Mouse (Mus musculus) left cerebral cortex, postnatal 14 days (tissue): ENCODE results near the gene Ajm1. TPM values are rescaled to one million over a fixed set of nuclear protein-coding genes. Genes with fewer than 3 reads are reported as not detected.
A peak's percentile ranks its signal among the peaks of the same experiment; 100 is the strongest.
"Not testable (repeated sequence)": the region's sequence is repeated elsewhere in the genome, so short reads cannot be mapped to it uniquely, and the experiment has no call there.

Source experiments
- DNase-seq, 2 experiments: peaks; one replicate each; pipeline ENCODE4 v3.0.0; 2021 to 2022; ENCODE audit warnings: low spot score in 2 of 2, mixed read lengths in 1 of 2
- intact Hi-C: fragments of 180-260 bp; cut with DNase I; formaldehyde crosslinking; loops from one replicate; pipeline ENCODE4 v1.15.1; 2025
- total RNA-seq, 2 experiments: library from RNA; stranded (reverse); gene quantifications; 2 replicates each; pipeline ENCODE4 v1.2.3; 2021

Ajm1 gene
- total RNA-seq, 2 experiments from 2014 or later, result 123 to 129 TPM

DNA sequence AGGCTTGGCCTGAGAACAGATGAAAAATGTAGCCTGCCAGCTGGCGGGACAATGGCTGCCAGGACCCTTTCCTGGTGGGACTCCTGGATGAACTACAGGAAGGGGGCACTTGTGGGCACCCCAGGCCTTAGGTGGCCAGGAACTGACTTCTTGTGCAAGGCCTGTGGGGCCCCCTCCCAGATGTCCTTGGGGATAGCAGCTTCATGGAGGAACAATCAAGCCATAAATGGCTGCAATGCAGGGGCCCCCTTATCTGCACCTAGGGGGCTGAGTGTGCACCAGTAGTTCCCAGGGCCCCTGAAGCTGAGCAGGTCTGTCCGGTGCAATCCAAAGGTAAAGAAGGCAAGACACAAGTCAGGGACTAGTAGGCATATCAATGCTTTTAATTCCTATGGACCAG lies 8.5 kb downstream of the Ajm1 start:
- DNase-seq, result no peak
- intact Hi-C loops, result no loop called here

DNA sequence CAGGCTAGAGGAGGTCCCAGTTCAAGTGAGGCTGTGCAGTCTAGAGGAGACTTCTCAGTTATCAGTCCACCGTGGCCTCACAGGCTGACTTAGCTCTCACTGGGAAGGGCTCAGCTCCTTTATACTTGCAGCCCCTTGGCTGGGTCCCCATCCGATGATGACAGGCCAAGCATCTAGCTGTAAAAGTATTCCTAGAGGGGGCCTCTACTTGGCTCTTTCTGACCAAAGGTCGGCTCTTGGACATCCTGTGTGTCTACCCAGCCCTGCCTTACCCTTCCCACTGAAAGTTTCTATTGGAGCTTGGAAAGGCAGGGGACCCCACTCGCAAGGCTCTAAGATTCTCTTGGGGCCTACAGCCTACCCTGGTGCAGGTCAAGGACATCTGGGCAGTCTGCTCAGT lies 10.3 kb downstream of the Ajm1 start:
- intact Hi-C loops, result no loop called here

DNA sequence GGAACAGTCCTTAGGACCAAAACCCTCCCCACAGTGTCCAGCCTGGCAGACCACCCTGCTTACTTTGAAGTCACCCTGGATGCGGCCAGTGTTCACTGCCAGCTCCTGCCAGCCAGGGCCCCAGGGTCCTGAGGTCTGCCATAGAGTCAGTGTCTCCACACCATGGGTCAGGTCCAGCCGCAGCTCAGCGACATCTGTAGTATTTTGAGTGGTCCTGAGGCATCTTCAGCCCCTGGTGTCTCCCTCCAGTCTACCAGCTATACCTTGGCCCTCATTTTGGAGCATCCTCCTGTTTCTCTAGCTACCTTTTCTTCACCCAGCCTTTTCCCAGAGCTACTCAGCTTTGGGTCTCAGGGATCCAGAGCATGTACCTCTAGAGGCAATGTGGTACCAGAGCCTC lies 12.2 kb downstream of the Ajm1 start:
- intact Hi-C loops, result no loop called here
- no peak for DNase-seq

More for the DNA sequence above, 10.3 kb downstream of the Ajm1 start:
- DNase-seq, result no peak

GRCm38 (mm10) chr2:25568473-25569019 lies 13.0 kb downstream of the Ajm1 start:
- no peak for DNase-seq
- intact Hi-C loops, result no loop called here

- no peak for DNase-seq
- intact Hi-C loops, result no loop called here
Measured at GRCm38 (mm10) chr2:25566558-25566957, 15.0 kb downstream of the Ajm1 start.

DNA sequence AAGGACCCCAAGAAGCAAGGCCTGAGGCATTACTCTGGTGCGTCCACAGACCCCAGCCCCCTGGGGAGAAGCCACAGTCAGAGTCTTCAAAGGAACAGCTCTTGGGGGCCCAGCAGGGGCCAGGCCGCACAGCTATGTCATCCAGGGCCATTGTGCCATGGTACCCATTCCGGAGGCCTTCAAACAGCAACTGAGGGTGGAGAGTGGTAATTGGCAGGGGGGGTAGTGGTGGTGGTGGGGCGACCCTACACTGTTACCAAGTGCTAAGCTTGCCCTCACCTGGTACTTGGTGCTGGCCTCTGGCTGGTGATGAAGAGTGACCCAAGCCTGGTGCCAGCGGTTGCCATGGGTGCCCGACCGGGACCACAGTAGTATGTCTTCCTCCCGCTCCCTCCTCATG lies 15.8 kb downstream of the Ajm1 start:
- intact Hi-C loops, result no loop called here
- no peak for DNase-seq

DNA sequence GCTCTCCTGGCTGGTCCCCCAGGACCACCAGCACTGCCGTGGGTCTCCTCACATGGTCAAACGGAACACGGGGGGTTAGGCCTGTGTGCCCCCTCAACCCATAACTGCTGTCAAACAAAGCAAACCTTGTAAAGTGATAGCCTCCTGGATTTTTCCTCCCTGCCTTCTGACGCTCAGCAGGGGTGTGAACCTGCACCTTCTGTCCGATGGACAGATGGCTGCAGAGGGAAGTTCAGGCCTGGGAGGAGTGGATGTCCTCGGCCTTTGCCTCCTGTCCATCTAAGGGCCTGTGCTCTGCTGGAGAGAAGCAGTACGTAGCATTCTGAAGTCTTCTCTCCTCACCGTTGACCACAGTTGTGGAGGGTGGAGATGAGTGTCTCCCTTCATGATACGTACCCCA lies 19.6 kb downstream of the Ajm1 start:
- intact Hi-C loops, result no loop called here
- no peak for DNase-seq

- no peak for DNase-seq
Measured at GRCm38 (mm10) chr2:25560551-25560950, 21.0 kb downstream of the Ajm1 start.

DNA sequence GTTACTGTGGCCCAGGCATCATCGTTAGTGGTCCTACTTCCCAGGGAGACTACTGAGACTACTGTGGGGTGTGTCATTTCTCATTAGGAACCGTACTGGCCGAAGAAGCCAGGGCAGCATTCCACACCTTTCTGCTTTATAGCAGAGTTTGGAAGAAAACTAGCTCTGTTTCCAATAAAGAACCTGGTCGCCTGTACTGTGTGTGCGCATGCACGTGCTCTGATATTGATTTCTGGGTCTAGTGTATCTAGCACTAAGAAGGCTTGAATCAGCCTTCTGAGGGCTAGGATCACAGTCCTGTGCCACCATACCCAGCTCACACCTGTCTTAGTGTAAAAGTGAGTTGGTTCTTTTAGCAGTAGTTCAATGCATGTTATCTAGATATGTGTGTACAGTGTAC lies 22.8 kb downstream of the Ajm1 start:
- intact Hi-C loops, result no loop called here
- DNase-seq, result no peak

More at GRCm38 (mm10) chr2:25560551-25560950, 21.0 kb downstream of the Ajm1 start:
- intact Hi-C loops, result no loop called here

GRCm38 (mm10) chr2:25557964-25558360 lies 23.6 kb downstream of the Ajm1 start:
- intact Hi-C loops, result no loop called here
- no peak for DNase-seq

GRCm38 (mm10) chr2:25557221-25557963 lies 24.2 kb downstream of the Ajm1 start, which contains the start of gene Edf1:
Gene Edf1, plus strand, starts transcription at chr2:25557847.
- peak; percentile 94 to 97 for DNase-seq
- intact Hi-C loops, result no loop called here

GRCm38 (mm10) chr2:25556296-25556695 lies 25.3 kb downstream of the Ajm1 start:
- intact Hi-C loops, result no loop called here
- no peak for DNase-seq

DNA sequence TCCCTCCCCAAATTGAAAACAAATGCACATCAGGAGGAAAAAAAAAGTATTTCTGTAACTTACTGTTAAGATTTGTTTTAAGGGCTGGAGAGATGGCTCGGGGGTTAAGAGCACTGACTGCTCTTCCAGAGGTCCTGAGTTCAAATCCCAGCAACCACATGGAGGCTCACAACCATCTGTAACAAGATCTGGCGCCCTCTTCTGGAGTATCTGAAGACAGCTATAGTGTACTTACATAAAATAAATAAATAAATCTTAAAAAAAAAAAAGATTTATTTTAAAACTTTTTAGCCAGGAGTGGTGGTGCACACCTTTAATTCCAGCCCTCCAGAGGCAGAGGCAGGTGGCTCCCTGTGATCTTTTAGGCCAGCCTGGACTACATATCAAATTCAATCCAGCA lies 26.1 kb downstream of the Ajm1 start:
- intact Hi-C loops, DNase-seq: not testable (repeated sequence)

GRCm38 (mm10) chr2:25553171-25553786 lies 28.3 kb downstream of the Ajm1 start:
- DNase-seq, intact Hi-C loops: not testable (repeated sequence)

GRCm38 (mm10) chr2:25551186-25551585 lies 30.4 kb downstream of the Ajm1 start:
- intact Hi-C loops, result no loop called here

DNA sequence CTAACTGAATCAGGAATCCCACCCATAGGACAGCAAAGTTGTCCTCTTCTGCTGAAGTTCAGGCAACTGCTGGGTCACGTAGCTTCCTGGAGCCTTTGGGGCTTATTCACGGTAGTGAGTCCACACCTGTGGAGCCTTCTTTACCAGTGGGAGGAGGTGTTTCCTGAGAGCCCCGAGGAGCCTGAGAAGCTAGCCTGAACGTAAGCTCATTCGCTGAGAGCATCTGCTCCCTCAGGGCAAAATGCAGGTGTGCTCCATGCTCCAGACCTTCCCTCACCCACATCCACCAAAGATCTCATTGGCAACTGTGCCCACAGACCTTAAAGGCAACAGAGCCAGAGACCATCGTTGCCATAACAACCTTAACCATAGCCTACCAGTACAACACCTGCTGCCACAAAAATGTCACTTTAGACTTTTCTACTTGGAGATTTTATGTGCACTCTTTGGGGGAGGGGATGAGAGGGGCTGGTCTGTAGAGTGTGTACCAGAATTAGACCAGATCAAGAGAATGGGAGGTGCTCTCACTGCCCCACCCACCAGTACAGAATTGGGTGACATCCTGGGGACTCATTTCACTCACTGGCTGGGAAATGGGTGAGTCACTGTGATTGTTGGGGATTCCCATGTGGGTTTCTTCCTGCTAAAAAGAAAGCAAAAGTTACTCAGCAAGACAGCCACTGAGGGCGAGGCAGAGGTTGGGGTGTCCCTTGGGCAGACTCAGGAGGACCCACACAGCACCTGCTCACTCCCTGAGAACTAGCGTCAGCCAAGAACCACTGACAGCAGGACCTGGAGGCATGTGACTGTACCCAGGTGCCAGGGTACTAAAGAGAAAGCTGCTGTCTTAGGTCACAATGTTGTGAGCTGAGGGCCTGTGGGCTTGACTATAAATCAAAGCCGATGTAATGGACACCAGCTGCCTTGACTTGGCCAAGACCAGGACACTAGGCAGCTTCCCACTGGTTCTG lies 32.3 kb downstream of the Ajm1 start:
- intact Hi-C loops, result no loop called here
- DNase-seq, result no peak

More at GRCm38 (mm10) chr2:25551186-25551585, 30.4 kb downstream of the Ajm1 start:
- DNase-seq, result peak in 1 of 2 experiments; percentile 39

GRCm38 (mm10) chr2:25546811-25547491 lies 34.6 kb downstream of the Ajm1 start, which contains the start of gene Traf2:
Gene Traf2, minus strand, starts transcription at chr2:25546940.
- intact Hi-C loops, result no loop called here
- peak; percentile 99 for DNase-seq

- no peak for DNase-seq
- intact Hi-C loops, result no loop called here
Measured at GRCm38 (mm10) chr2:25545996-25546810, 35.4 kb downstream of the Ajm1 start.
